20 mouse cellular contexts compared by ENCODE assay signal in the genomic region with DNA sequence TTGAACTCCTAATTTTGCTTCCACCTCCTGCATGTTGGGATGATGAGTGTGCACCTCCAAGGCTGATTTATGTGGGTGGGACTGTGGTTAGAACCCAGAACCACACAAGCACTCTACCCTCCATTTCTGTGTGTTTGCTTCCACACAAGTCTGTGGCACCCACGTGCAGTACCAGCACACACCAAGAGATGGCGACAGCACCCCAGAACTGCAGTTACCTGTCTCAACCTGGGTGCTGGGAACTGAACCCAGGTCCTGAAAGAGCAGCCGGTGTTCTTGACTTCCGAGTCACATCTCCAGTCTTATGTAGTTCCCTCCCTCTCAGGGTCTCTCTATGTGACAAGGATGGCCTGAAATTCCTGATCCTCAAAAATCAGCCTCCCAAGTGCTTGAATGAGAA. TPM values are rescaled to one million over a fixed set of nuclear protein-coding genes. Genes with fewer than 3 reads are reported as not detected.
DNase-seq lines count a peak whose midpoint lies in the region; ATAC-seq and TF ChIP-seq lines count a peak whose summit lies in the region.
"Had no signal": no experiment of that assay in that cellular context is flagged by ENCODE, and none has a peak within 500 bp of the region (broad histone marks: within the 10 kb centered on the region; RNA-seq: fewer than 3 reads in every experiment).

No protein-coding gene starts in this region.

- WGBS in liver, postnatal 0 days (ENCODE audit: insufficient replicate concordance), result 77% methylated on average over 4 of the region's 4 CpGs
- 82% methylated on average over 4 of the region's 4 CpGs for WGBS in liver, embryonic 11.5 days
- WGBS in bone marrow, adult 2 months, result 74% methylated on average over 4 of the region's 4 CpGs

- TF ChIP-seq EP300 in liver, postnatal 0 days (IDR thresholded peaks at IDR 0.05; ENCODE audit: low read depth), result no peak
- no peak for TF ChIP-seq EP300 in CH12.LX (IDR thresholded peaks at IDR 0.05; ENCODE audit: low read length)

- no peak for ATAC-seq in liver, postnatal 0 days
- no peak for ATAC-seq in liver, embryonic 11.5 days (replicated peaks; ENCODE audit: low FRiP score)
- ATAC-seq in granulocyte monocyte progenitor cell, adult 5-6 weeks (replicated peaks; ENCODE audit: poor library complexity, severe bottlenecking), result no peak
- ATAC-seq: forebrain, embryonic 15.5 days; hindbrain, embryonic 16.5 days; midbrain, embryonic 16.5 days; Patski had no signal

- no peak; the same call in none of the 2 replicates for TF ChIP-seq RAD21 in CH12.LX (IDR thresholded peaks at IDR 0.05; ENCODE audit: low read depth, low read length)

- DNase-seq in gastrocnemius, adult 2 months, result no peak
- DNase-seq in gastrocnemius, adult 18-20 months (ENCODE audit: low spot score), result no peak
- no peak for DNase-seq in liver, postnatal 0 days
- DNase-seq in liver, embryonic 11.5 days (ENCODE audit: low spot score), result no peak
- DNase-seq in CH12.LX (ENCODE audit: extremely low read depth), result no peak
- DNase-seq: adrenal gland, postnatal 36 days; cerebellum, adult 11-12 months; kidney, adult 8-10 months; right cerebral cortex, postnatal 14 days had no signal

- no peak overlapping the region for H3K4me2 ChIP-seq in liver, postnatal 0 days (ENCODE audit: low read depth, low read length)
- H3K4me2 ChIP-seq in liver, embryonic 11.5 days, result no peak overlapping the region
- H3K4me2 ChIP-seq in CH12.LX (ENCODE audit: insufficient read depth, low read depth, poor library complexity, severe bottlenecking), result no peak overlapping the region
- H3K4me2 ChIP-seq: forebrain, embryonic 15.5 days had no signal

- TF ChIP-seq CTCF in gastrocnemius, adult 2 months (IDR thresholded peaks at IDR 0.05), result peak; percentile 46
- peak; percentile 38 for TF ChIP-seq CTCF in liver, postnatal 0 days (IDR thresholded peaks at IDR 0.05; ENCODE audit: low read depth)
- peak; percentile 37 to 38; a peak in 2 of 4 replicates for TF ChIP-seq CTCF in CH12.LX (conservative IDR thresholded peaks at IDR 0.05 in 1 of 2, IDR thresholded peaks at IDR 0.05 in 1 of 2; ENCODE audit: low read depth in 2 of 2, low read length in 2 of 2)
- 0 out of 2 replicates have a peak, but pooled peaks have one; percentile 3 for TF ChIP-seq CTCF in bone marrow, adult 2 months (IDR thresholded peaks at IDR 0.05; ENCODE audit: control insufficient read depth, insufficient read depth, low read length)

- peaks cover 14% of the 10 kb centered on the region for H3K4me1 ChIP-seq in liver, postnatal 0 days (ENCODE audit: insufficient read depth)
- peaks cover 21% of the 10 kb centered on the region; the same call in 1 of the 2 replicates for H3K4me1 ChIP-seq in liver, embryonic 11.5 days (replicated peaks; ENCODE audit: control insufficient read depth, insufficient read depth, low read length)
- peaks cover 2 to 17% of the 10 kb centered on the region in 2 experiments; a peak in 2 of 4 replicates for H3K4me1 ChIP-seq in CH12.LX (ENCODE audit: control insufficient read depth in 1 of 2, insufficient read depth in 2 of 2)
- no peaks in the 10 kb centered on the region for H3K4me1 ChIP-seq in bone marrow, adult 2 months (ENCODE audit: control insufficient read depth, insufficient read depth, low read length)

- no peak for TF ChIP-seq POLR2A in CH12.LX (IDR thresholded peaks at IDR 0.05; ENCODE audit: low read depth, low read length)
- TF ChIP-seq POLR2A in bone marrow, adult 2 months (IDR thresholded peaks at IDR 0.05; ENCODE audit: borderline replicate concordance, control insufficient read depth, low read depth, low read length), result no peak

- H3K9ac ChIP-seq in liver, postnatal 0 days (replicated peaks), result no peak overlapping the region
- no peak overlapping the region for H3K9ac ChIP-seq in liver, embryonic 11.5 days (ENCODE audit: low read depth, low read length)
- no peak overlapping the region for H3K9ac ChIP-seq in CH12.LX (ENCODE audit: insufficient read depth, low read depth)
- H3K9ac ChIP-seq: forebrain, embryonic 15.5 days had no signal

- dilution Hi-C loops in CH12.LX (cut with MboI; ENCODE audit: extremely low pct_ligation_motif_present, extremely low pct_unique_long_range_greater_than_20kb, low sequenced_read_pairs), result no loop called here

- no peaks in the 10 kb centered on the region for H3K36me3 ChIP-seq in liver, postnatal 0 days (replicated peaks; ENCODE audit: insufficient read depth, low read length)
- no peaks in the 10 kb centered on the region for H3K36me3 ChIP-seq in liver, embryonic 11.5 days (ENCODE audit: control insufficient read depth, insufficient read depth, low read length)
- no peaks in the 10 kb centered on the region for H3K36me3 ChIP-seq in CH12.LX (replicated peaks in 1 of 2; ENCODE audit: control insufficient read depth in 1 of 2, insufficient read depth in 1 of 2, low read length in 1 of 2)
- H3K36me3 ChIP-seq: forebrain, embryonic 15.5 days had no signal

- H3K79me2 ChIP-seq in CH12.LX (replicated peaks; ENCODE audit: control insufficient read depth, extremely low read depth, insufficient read depth, poor library complexity, severe bottlenecking), result no peaks in the 10 kb centered on the region

- no peak overlapping the region for H3K4me3 ChIP-seq in gastrocnemius, adult 2 months
- H3K4me3 ChIP-seq in liver, postnatal 0 days (ENCODE audit: low read depth, low read length), result no peak overlapping the region
- H3K4me3 ChIP-seq in liver, embryonic 11.5 days (ENCODE audit: low read depth, low read length), result no peak overlapping the region
- no peak overlapping the region for H3K4me3 ChIP-seq in CH12.LX (replicated peaks in 1 of 3; ENCODE audit: low read depth in 2 of 3, low read length in 2 of 3, poor library complexity in 1 of 3)
- no peak overlapping the region for H3K4me3 ChIP-seq in bone marrow, adult 2 months (replicated peaks; ENCODE audit: control insufficient read depth, low read depth, low read length)
- H3K4me3 ChIP-seq: forebrain, embryonic 15.5 days had no signal

- in situ Hi-C loops in CH12.LX (cut with MboI; ENCODE audit: low pct_ligation_motif_present, low pct_unique_long_range_greater_than_20kb, low sequenced_read_pairs), result loop anchor here (5.0 kb wide), 1 partner anchor 68 kb away; no protein-coding TSS in a partner anchor

- H3K9me3 ChIP-seq in liver, postnatal 0 days (ENCODE audit: low read length), result peaks cover 3% of the 10 kb centered on the region; the same call in 1 of the 2 replicates
- no peaks in the 10 kb centered on the region for H3K9me3 ChIP-seq in liver, embryonic 11.5 days (ENCODE audit: control insufficient read depth, low read length)
- peaks cover 16% of the 10 kb centered on the region for H3K9me3 ChIP-seq in CH12.LX (replicated peaks; ENCODE audit: low read length)
- H3K9me3 ChIP-seq: forebrain, embryonic 15.5 days had no signal

- intact Hi-C loops in gastrocnemius, adult 2 months (cut with DNase I), result loop anchor here (1.0 kb wide), 1 partner anchor 69 kb away; no protein-coding TSS in a partner anchor

- peaks cover 19% of the 10 kb centered on the region; the same call in 1 of the 2 replicates for H3K27me3 ChIP-seq in liver, postnatal 0 days (ENCODE audit: insufficient read depth, low read length)
- H3K27me3 ChIP-seq in liver, embryonic 11.5 days (replicated peaks; ENCODE audit: control insufficient read depth, insufficient read depth, low read length), result peaks cover 23% of the 10 kb centered on the region
- peaks cover 22% of the 10 kb centered on the region for H3K27me3 ChIP-seq in CH12.LX (replicated peaks)
- H3K27me3 ChIP-seq: Patski had no signal

- no peak overlapping the region for H3K27ac ChIP-seq in gastrocnemius, adult 2 months
- no peak overlapping the region for H3K27ac ChIP-seq in liver, postnatal 0 days (ENCODE audit: low read depth)
- H3K27ac ChIP-seq in liver, embryonic 11.5 days (ENCODE audit: low read depth, low read length), result no peak overlapping the region
- H3K27ac ChIP-seq in CH12.LX (ENCODE audit: insufficient read depth, low read depth), result no peak overlapping the region
- no peak overlapping the region for H3K27ac ChIP-seq in bone marrow, adult 2 months (ENCODE audit: control insufficient read depth, insufficient read depth, low read depth, low read length, poor library complexity)
- H3K27ac ChIP-seq: forebrain, embryonic 15.5 days had no signal

RNA-seq across cellular contexts. Expression of a gene that starts 2.4 kb away (rescaled TPM):
- total RNA-seq in gastrocnemius, adult 2 months (2021), result not detected
- not detected for total RNA-seq in gastrocnemius, adult 18-20 months (2021)
- polyA plus RNA-seq in liver, postnatal 0 days (2015; fragmentation: Nextera tagmentation; extraction: Ambion mirVana), result 0.08 TPM in 1 of 2 replicates, not detected in the other
- 0.23 and 0.30 TPM in 2 replicates for polyA plus RNA-seq in liver, embryonic 11.5 days (2014; fragmentation: Nextera tagmentation; extraction: Ambion mirVana)
- total RNA-seq in CH12.LX (2012; rRNA removed) (0.04 TPM in 1 of 2 replicates, not detected in the other), CH12.LX (2014; rRNA removed) (not detected in 2 replicates)
- polyA plus RNA-seq in CH12.LX (2012; ENCODE audit: insufficient read length, low read depth), result 0.08 TPM in 1 of 2 replicates, not detected in the other
- not detected in 2 replicates for polyA plus RNA-seq in bone marrow, adult 2 months (2011; ENCODE audit: insufficient read depth, insufficient read length, low replicate concordance, missing spikeins)
- total RNA-seq in granulocyte monocyte progenitor cell, adult 5-6 weeks (2014; fragmentation: Nextera tagmentation), result not detected in 2 replicates
- 0.36 TPM in 1 of 2 replicates, not detected in the other for total RNA-seq in granulocyte monocyte progenitor cell, adult 5-6 weeks (2017)
- polyA plus RNA-seq: forebrain, embryonic 15.5 days; hindbrain, embryonic 16.5 days; large intestine, adult 2 months; limb, embryonic 11.5 days; liver, embryonic 16.5 days; midbrain, embryonic 16.5 days; neural tube, embryonic 11.5 days had no signal

RNA-seq across cellular contexts. Expression of a gene that starts 4.7 kb away (rescaled TPM):
- 100 to 1,000 TPM in 1 of 2 experiments, 10 to 100 TPM in 1; 57.2 to 116 TPM for total RNA-seq in gastrocnemius, adult 2 months (2021)
- 10 to 100 TPM; 78.7 to 93.8 TPM for total RNA-seq in gastrocnemius, adult 18-20 months (2021)
- polyA plus RNA-seq in liver, postnatal 0 days (2015; fragmentation: Nextera tagmentation; extraction: Ambion mirVana), result 6.0 and 6.8 TPM in 2 replicates
- polyA plus RNA-seq in liver, embryonic 11.5 days (2014; fragmentation: Nextera tagmentation; extraction: Ambion mirVana), result 6.2 and 7.0 TPM in 2 replicates
- total RNA-seq in CH12.LX (2012; rRNA removed), result 2.7 and 4.0 TPM in 2 replicates
- total RNA-seq in CH12.LX (2014; rRNA removed), result 1.8 and 2.3 TPM in 2 replicates
- 2.3 and 2.4 TPM in 2 replicates for polyA plus RNA-seq in CH12.LX (2012; ENCODE audit: insufficient read length, low read depth)
- 11.2 and 12.6 TPM in 2 replicates for polyA plus RNA-seq in bone marrow, adult 2 months (2011; ENCODE audit: insufficient read depth, insufficient read length, low replicate concordance, missing spikeins)
- 7.8 and 10.2 TPM in 2 replicates for total RNA-seq in granulocyte monocyte progenitor cell, adult 5-6 weeks (2014; fragmentation: Nextera tagmentation)
- total RNA-seq in granulocyte monocyte progenitor cell, adult 5-6 weeks (2017), result 3.3 and 6.2 TPM in 2 replicates

RNA-seq across cellular contexts. Expression of a gene that starts 5.3 kb away (rescaled TPM):
- not detected for total RNA-seq in gastrocnemius, adult 2 months (2021)
- not detected for total RNA-seq in gastrocnemius, adult 18-20 months (2021)
- polyA plus RNA-seq in liver, postnatal 0 days (2015; fragmentation: Nextera tagmentation; extraction: Ambion mirVana), result 0.62 and 0.66 TPM in 2 replicates
- 0.53 and 1.1 TPM in 2 replicates for polyA plus RNA-seq in liver, embryonic 11.5 days (2014; fragmentation: Nextera tagmentation; extraction: Ambion mirVana)
- total RNA-seq in CH12.LX (2012; rRNA removed) (0.21 and 0.51 TPM in 2 replicates), CH12.LX (2014; rRNA removed) (not detected in 2 replicates)
- not detected in 2 replicates for polyA plus RNA-seq in CH12.LX (2012; ENCODE audit: insufficient read length, low read depth)
- 0.81 and 2.5 TPM in 2 replicates for polyA plus RNA-seq in bone marrow, adult 2 months (2011; ENCODE audit: insufficient read depth, insufficient read length, low replicate concordance, missing spikeins)
- total RNA-seq in granulocyte monocyte progenitor cell, adult 5-6 weeks (2014; fragmentation: Nextera tagmentation), result not detected in 2 replicates
- total RNA-seq in granulocyte monocyte progenitor cell, adult 5-6 weeks (2017), result not detected in 2 replicates
- total RNA-seq: gastrocnemius, adult 8-10 months had no signal
- polyA plus RNA-seq: midbrain, embryonic 16.5 days; neural tube, embryonic 11.5 days had no signal

RNA-seq across cellular contexts. Expression of a gene that starts 21.3 kb away (rescaled TPM):
- total RNA-seq in gastrocnemius, adult 2 months (2021), result 10 to 100 TPM; 21.5 to 27.7 TPM
- 10 to 100 TPM; 22.5 to 24.8 TPM for total RNA-seq in gastrocnemius, adult 18-20 months (2021)
- polyA plus RNA-seq in liver, postnatal 0 days (2015; fragmentation: Nextera tagmentation; extraction: Ambion mirVana), result 61.7 and 62.5 TPM in 2 replicates
- 68.1 and 71.0 TPM in 2 replicates for polyA plus RNA-seq in liver, embryonic 11.5 days (2014; fragmentation: Nextera tagmentation; extraction: Ambion mirVana)
- 113 and 128 TPM in 2 replicates for total RNA-seq in CH12.LX (2012; rRNA removed)
- 149 and 157 TPM in 2 replicates for total RNA-seq in CH12.LX (2014; rRNA removed)
- polyA plus RNA-seq in CH12.LX (2012; ENCODE audit: insufficient read length, low read depth), result 80.5 and 82.1 TPM in 2 replicates
- 23.8 and 47.7 TPM in 2 replicates for polyA plus RNA-seq in bone marrow, adult 2 months (2011; ENCODE audit: insufficient read depth, insufficient read length, low replicate concordance, missing spikeins)
- 50.2 and 64.1 TPM in 2 replicates for total RNA-seq in granulocyte monocyte progenitor cell, adult 5-6 weeks (2014; fragmentation: Nextera tagmentation)
- 55.0 and 56.6 TPM in 2 replicates for total RNA-seq in granulocyte monocyte progenitor cell, adult 5-6 weeks (2017)

RNA-seq across cellular contexts. Expression of a gene that starts 26.7 kb away (rescaled TPM):
- 1 to 10 TPM; 4.3 to 8.3 TPM for total RNA-seq in gastrocnemius, adult 2 months (2021)
- 1 to 10 TPM; 5.9 to 8.2 TPM for total RNA-seq in gastrocnemius, adult 18-20 months (2021)
- 57.0 and 62.1 TPM in 2 replicates for polyA plus RNA-seq in liver, postnatal 0 days (2015; fragmentation: Nextera tagmentation; extraction: Ambion mirVana)
- 21.9 and 24.0 TPM in 2 replicates for polyA plus RNA-seq in liver, embryonic 11.5 days (2014; fragmentation: Nextera tagmentation; extraction: Ambion mirVana)
- total RNA-seq in CH12.LX (2012; rRNA removed) (404 and 424 TPM in 2 replicates), CH12.LX (2014; rRNA removed) (304 and 321 TPM in 2 replicates)
- polyA plus RNA-seq in CH12.LX (2012; ENCODE audit: insufficient read length, low read depth), result 214 and 243 TPM in 2 replicates
- 58.9 and 103 TPM in 2 replicates for polyA plus RNA-seq in bone marrow, adult 2 months (2011; ENCODE audit: insufficient read depth, insufficient read length, low replicate concordance, missing spikeins)
- total RNA-seq in granulocyte monocyte progenitor cell, adult 5-6 weeks (2014; fragmentation: Nextera tagmentation), result 47.0 and 55.7 TPM in 2 replicates
- total RNA-seq in granulocyte monocyte progenitor cell, adult 5-6 weeks (2017), result 49.1 and 58.3 TPM in 2 replicates

Comparison
In these comparisons a context has a peak if more than half of its experiments do, and no peak if none do; other contexts are left out.
1. RNA of a gene that starts 4.7 kb away (total RNA-seq): 57.2 to 116 TPM in gastrocnemius, adult 2 months and 78.7 to 93.8 TPM in gastrocnemius, adult 18-20 months; 3.3 to 10.2 TPM in granulocyte monocyte progenitor cell, adult 5-6 weeks and 1.8 to 4.0 TPM in CH12.LX; every median in the first group is over 4 times any median in the second.
2. Peak in every context shown above with its lines, with median percentiles within 50 percentile points of each other: CTCF ChIP-seq.